Mouse (Mus musculus) limb, embryonic 10.5 days (tissue): Measurements from ENCODE around the gene Tmem125. TPM values are rescaled to one million over a fixed set of nuclear protein-coding genes. Genes with fewer than 3 reads are reported as not detected.
"Not testable (repeated sequence)": the region's sequence is repeated elsewhere in the genome, so short reads cannot be mapped to it uniquely, and the experiment has no call there.

ENCODE experiments used
- DNase-seq: peaks from one replicate; pipeline ENCODE4 v3.0.0-alpha.2; 2017; ENCODE audit warnings: low spot score
- H3K27ac ChIP-seq: fragments of 300-500 bp; sonication (generic); 2 replicates; pipeline ENCODE4 v1.5.1; 2016; ENCODE audit warnings: mild to moderate bottlenecking
- H3K27me3 ChIP-seq: fragments of 300-500 bp; sonication (generic); 2 replicates; pipeline ENCODE4 v1.6.1; 2016; ENCODE audit warnings: low read depth, mild to moderate bottlenecking; ENCODE audit not compliant: poor library complexity, severe bottlenecking
- H3K36me3 ChIP-seq: fragments of 300-500 bp; sonication (generic); 2 replicates; pipeline ENCODE4 v1.6.1; 2016; ENCODE audit warnings: mild to moderate bottlenecking, moderate library complexity
- H3K4me1 ChIP-seq: fragments of 300-500 bp; sonication (generic); 2 replicates; pipeline ENCODE4 v1.6.1; 2016
- H3K4me3 ChIP-seq: fragments of 300-500 bp; sonication (generic); 2 replicates; pipeline ENCODE4 v1.5.1; 2016; ENCODE audit warnings: mild to moderate bottlenecking, moderate library complexity
- H3K9me3 ChIP-seq: fragments of 300-500 bp; sonication (generic); replicated peaks from 2 replicates; pipeline ENCODE4 v1.6.1; 2016; ENCODE audit warnings: mild to moderate bottlenecking
- WGBS: fragments of 180-500 bp; shearing (Covaris S2); methylation state at CpG from one replicate; pipeline ENCODE4 v1.1.7; 2016; 5-methylcytosine and 5-hydroxymethylcytosine counted together
- polyA plus RNA-seq: library from polyadenylated mRNA; unstranded; fragments of >200 nt; fragmentation: Nextera tagmentation; extraction: Ambion mirVana; gene quantifications from 2 replicates; pipeline ENCODE4 v1.2.1, GENCODE M21; 2016

The Tmem125 gene
- polyA plus RNA-seq, 1 experiment from 2014 or later = 0.54 TPM

- no peak overlapping the region for H3K27ac ChIP-seq
- no peak overlapping the region for H3K4me3 ChIP-seq
- H3K9me3 ChIP-seq = no peaks in the 10 kb centered on the region
- no peaks in the 10 kb centered on the region for H3K4me1 ChIP-seq
- no peaks in the 10 kb centered on the region for H3K36me3 ChIP-seq
- peaks cover 1% of the 10 kb centered on the region; the same call in 1 of the 2 replicates for H3K27me3 ChIP-seq
- 81% methylated on average over 5 of the region's 5 CpGs for WGBS
- DNase-seq = no peak
These were observed 11.2 kb downstream of the Tmem125 start for GRCm38 (mm10) chr4:118532663-118533062.

- H3K36me3 ChIP-seq = no peaks in the 10 kb centered on the region
- H3K4me3 ChIP-seq = no peak overlapping the region
- H3K27me3 ChIP-seq = peaks cover 6% of the 10 kb centered on the region; the same call in 1 of the 2 replicates
- no peak for DNase-seq
- no peak overlapping the region for H3K27ac ChIP-seq
- peaks cover 6% of the 10 kb centered on the region for H3K4me1 ChIP-seq
- H3K9me3 ChIP-seq = no peaks in the 10 kb centered on the region
- WGBS = 90% methylated on average over 6 of the region's 6 CpGs
These were observed 16.1 kb downstream of the Tmem125 start for GRCm38 (mm10) chr4:118527720-118528119.

GRCm38 (mm10) chr4:118527335-118527681, 16.5 kb downstream of the Tmem125 start:
- 46% methylated on average over 5 of the region's 5 CpGs for WGBS
- no peak overlapping the region for H3K27ac ChIP-seq

GRCm38 (mm10) chr4:118526408-118527334, 17.2 kb downstream of the Tmem125 start, which contains the start of gene 2610528J11Rik:
Gene 2610528J11Rik (plus strand): TSS chr4:118526999.
- Histone ChIP-seq H3K27me3 (peaks cover 6% of the 10 kb centered on the region; the same call in 1 of the 2 replicates), H3K36me3 (no peaks in the 10 kb centered on the region), H3K27ac (no peak within 1 kb of the TSS), H3K4me3 (no peak within 1 kb of the TSS), H3K4me1 (peaks cover 6% of the 10 kb centered on the region), H3K9me3 (no peaks in the 10 kb centered on the region)
- 45% methylated on average over 17 of the region's 17 CpGs for WGBS
- DNase-seq = no peak

More at GRCm38 (mm10) chr4:118527335-118527681, 16.5 kb downstream of the Tmem125 start:
- peaks cover 6% of the 10 kb centered on the region for H3K4me1 ChIP-seq
- H3K9me3 ChIP-seq = no peaks in the 10 kb centered on the region
- no peaks in the 10 kb centered on the region for H3K36me3 ChIP-seq
- no peak for DNase-seq
- H3K4me3 ChIP-seq = no peak overlapping the region
- peaks cover 6% of the 10 kb centered on the region; the same call in 1 of the 2 replicates for H3K27me3 ChIP-seq

GRCm38 (mm10) chr4:118525779-118526178, 18.1 kb downstream of the Tmem125 start:
- no peaks in the 10 kb centered on the region for H3K36me3 ChIP-seq
- peaks cover 6% of the 10 kb centered on the region for H3K4me1 ChIP-seq
- 68% methylated on average over 3 of the region's 3 CpGs for WGBS
- H3K27me3 ChIP-seq = peaks cover 6% of the 10 kb centered on the region; the same call in 1 of the 2 replicates
- H3K27ac ChIP-seq = no peak overlapping the region
- DNase-seq = no peak
- H3K4me3 ChIP-seq = no peak overlapping the region
- no peaks in the 10 kb centered on the region for H3K9me3 ChIP-seq

GRCm38 (mm10) chr4:118523976-118524375, 19.9 kb downstream of the Tmem125 start:
- H3K9me3 ChIP-seq = no peaks in the 10 kb centered on the region
- DNase-seq = no peak
- H3K27ac ChIP-seq = no peak overlapping the region
- 82% methylated on average over 7 of the region's 7 CpGs for WGBS
- peaks cover 6% of the 10 kb centered on the region for H3K4me1 ChIP-seq
- H3K27me3 ChIP-seq = peaks cover 6% of the 10 kb centered on the region; the same call in 1 of the 2 replicates
- no peak overlapping the region for H3K4me3 ChIP-seq
- H3K36me3 ChIP-seq = no peaks in the 10 kb centered on the region

- WGBS = 87% methylated on average over 7 of the region's 7 CpGs
- no peaks in the 10 kb centered on the region for H3K9me3 ChIP-seq
These were observed 21.6 kb downstream of the Tmem125 start for GRCm38 (mm10) chr4:118522248-118522647.

GRCm38 (mm10) chr4:118518208-118518607, 25.6 kb downstream of the Tmem125 start:
- DNase-seq = no peak
- no peak overlapping the region for H3K4me3 ChIP-seq
- peaks cover 16% of the 10 kb centered on the region for H3K4me1 ChIP-seq
- no peaks in the 10 kb centered on the region for H3K36me3 ChIP-seq
- H3K27me3 ChIP-seq = peaks cover 18% of the 10 kb centered on the region
- WGBS = 70% methylated on average over 5 of the region's 5 CpGs
- no peak overlapping the region for H3K27ac ChIP-seq
- H3K9me3 ChIP-seq = no peaks in the 10 kb centered on the region

More at GRCm38 (mm10) chr4:118522248-118522647, 21.6 kb downstream of the Tmem125 start:
- Histone ChIP-seq H3K4me3 (no peak overlapping the region), H3K4me1 (peaks cover 12% of the 10 kb centered on the region), H3K27me3 (peaks cover 14% of the 10 kb centered on the region), H3K27ac (no peak overlapping the region), H3K36me3 (no peaks in the 10 kb centered on the region)
- DNase-seq = no peak

GRCm38 (mm10) chr4:118517497-118518146, 26.2 kb downstream of the Tmem125 start:
- Histone ChIP-seq H3K27ac (no peak overlapping the region), H3K4me1 (peaks cover 16% of the 10 kb centered on the region), H3K4me3 (no peak overlapping the region), H3K36me3 (no peaks in the 10 kb centered on the region), H3K27me3 (peaks cover 18% of the 10 kb centered on the region), H3K9me3 (no peaks in the 10 kb centered on the region)
- no peak for DNase-seq
- WGBS = 50% methylated on average over 16 of the region's 16 CpGs

GRCm38 (mm10) chr4:118516699-118517496, 26.9 kb downstream of the Tmem125 start:
- peaks cover 16% of the 10 kb centered on the region for H3K4me1 ChIP-seq
- WGBS = 12% methylated on average over 20 of the region's 20 CpGs
- no peaks in the 10 kb centered on the region for H3K36me3 ChIP-seq
- DNase-seq = peak; percentile 45
- no peak overlapping the region for H3K4me3 ChIP-seq
- peaks cover 18% of the 10 kb centered on the region for H3K27me3 ChIP-seq
- H3K9me3 ChIP-seq = no peaks in the 10 kb centered on the region
- no peak overlapping the region for H3K27ac ChIP-seq

- no peaks in the 10 kb centered on the region for H3K27me3 ChIP-seq
- H3K27ac ChIP-seq = no peak overlapping the region
- WGBS = 18% methylated on average over 6 of the region's 6 CpGs
- H3K4me3 ChIP-seq = no peak overlapping the region
- no peak for DNase-seq
- no peaks in the 10 kb centered on the region for H3K36me3 ChIP-seq
- H3K9me3 ChIP-seq = no peaks in the 10 kb centered on the region
- H3K4me1 ChIP-seq = 0 out of 2 replicates have a peak, but pooled peaks cover 2% of the 10 kb centered on the region
These were observed 34.8 kb downstream of the Tmem125 start for GRCm38 (mm10) chr4:118509050-118509449.

- not testable (repeated sequence) for H3K27me3 ChIP-seq, H3K27ac ChIP-seq, H3K36me3 ChIP-seq, DNase-seq, H3K9me3 ChIP-seq, H3K4me3 ChIP-seq, H3K4me1 ChIP-seq
- 83% methylated on average over 1 of the region's 1 CpGs for WGBS
These were observed 36.7 kb downstream of the Tmem125 start for GRCm38 (mm10) chr4:118507171-118507570.
